Mouse (Mus musculus): ENCODE data around the gene Spry2.

Gene Spry2

DNA sequence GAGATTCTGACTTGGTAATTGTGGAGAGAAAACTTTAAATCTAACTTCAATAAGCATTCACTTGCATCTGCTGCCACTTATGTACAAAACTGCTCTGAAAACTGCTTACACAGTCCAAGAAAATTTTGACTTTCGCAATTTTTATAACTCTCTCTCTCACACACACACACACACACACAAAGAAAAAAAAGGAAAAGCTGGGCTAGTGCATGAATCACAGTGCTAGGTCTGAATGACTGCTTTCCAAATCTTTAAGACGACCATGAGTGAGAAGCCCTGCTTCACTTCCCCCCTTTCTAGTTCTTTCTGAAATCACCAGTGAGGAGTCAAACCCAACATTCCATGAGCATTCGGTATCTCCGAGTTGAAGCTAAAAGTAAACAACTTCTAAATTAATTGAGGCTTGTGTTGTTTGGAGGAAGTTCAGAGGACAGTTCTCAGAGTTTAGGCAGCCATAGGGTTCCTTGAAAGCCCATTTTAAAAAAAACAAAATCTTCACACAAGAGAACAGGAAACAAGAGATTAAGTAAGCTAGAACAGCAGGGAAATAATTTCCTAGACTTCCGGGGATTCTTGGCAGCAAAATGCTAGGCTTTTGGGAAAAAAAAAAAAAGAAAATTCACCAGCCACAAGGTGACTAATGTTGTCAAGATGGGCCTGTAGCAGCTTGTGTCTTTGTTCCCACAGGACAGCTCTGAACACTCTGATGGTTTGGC lies 5.9 kb downstream of the Spry2 start:
- DNase-seq = no peak

DNA sequence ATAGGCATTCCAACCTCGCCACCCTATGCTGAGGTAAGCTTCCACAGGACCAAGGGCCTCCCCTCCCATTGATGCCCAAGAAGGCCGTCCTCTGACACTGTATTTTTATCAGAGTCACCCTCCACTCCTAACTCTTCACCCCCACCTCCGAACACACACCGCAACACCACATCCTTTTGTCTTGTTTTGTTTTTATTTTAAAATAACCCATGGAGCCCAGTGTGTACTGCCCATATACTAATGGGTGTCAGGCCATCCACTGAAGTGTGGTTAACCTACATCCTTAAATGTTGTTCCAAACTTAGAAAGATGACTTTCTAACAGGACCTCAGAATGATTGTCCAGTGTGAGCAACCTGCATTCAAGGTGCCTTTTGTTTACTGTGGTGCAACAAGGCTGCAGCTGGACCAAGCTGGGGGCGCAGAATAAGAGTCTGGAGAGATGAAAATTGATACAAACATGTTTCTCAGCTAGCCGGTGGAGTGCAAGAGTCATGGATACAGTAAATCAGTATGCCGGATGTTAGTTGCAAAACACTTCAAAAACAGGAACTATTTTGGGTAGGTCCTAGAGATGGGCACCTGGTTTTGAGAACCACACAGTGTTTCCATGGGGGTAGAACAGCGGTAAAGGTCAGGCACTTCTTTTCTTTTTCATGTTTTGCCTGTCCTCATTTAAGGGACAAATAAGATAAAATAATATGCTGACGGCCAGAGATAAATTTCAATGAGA lies 9.8 kb downstream of the Spry2 start:
- DNase-seq = no peak

GRCm38 (mm10) chr14:105885249-105885648 lies 11.4 kb downstream of the Spry2 start:
- no peak for DNase-seq

- DNase-seq = no peak
Measured at GRCm38 (mm10) chr14:105883215-105883614, 13.4 kb downstream of the Spry2 start.

DNA sequence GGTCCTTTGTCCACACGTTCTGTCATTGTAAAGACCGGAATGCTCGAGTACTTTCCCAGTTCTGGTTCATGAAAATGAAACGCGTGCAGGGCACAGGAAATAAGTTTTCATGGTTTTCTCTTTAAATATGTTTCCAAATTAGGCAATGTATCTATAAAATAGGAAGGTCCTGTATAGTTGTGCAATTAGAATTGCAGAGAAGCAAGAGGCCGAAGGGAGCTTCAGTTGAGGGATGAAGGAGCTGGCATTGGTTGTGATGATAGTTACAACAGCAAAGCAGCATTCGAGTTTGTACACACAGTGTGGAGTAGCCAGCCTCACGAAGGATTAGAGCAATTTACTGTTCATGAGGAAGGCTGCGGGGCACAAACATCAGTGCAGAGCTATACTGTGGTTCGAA lies 18.3 kb downstream of the Spry2 start:
- no peak for DNase-seq

DNA sequence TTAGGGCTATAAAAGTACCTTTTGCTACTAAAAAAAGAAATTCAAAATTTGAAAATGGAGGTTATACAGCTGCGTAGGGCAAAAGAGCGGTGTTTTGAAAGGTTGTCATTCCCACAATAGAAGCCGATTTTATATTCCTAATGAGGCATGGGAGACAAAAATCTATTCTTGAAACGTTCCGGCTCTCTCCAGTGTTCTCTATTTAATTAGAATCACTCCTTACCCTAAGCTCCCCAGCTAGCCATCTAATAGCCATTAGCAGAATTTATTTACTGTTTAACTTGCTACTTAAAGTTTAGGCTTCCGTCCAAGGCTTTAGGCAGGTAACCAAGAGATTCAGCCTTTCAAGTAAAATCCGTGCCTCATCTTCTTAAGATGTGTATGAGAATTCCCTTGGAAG lies 20.2 kb downstream of the Spry2 start:
- DNase-seq = no peak

GRCm38 (mm10) chr14:105870370-105870936 lies 26.2 kb downstream of the Spry2 start:
- no peak for DNase-seq

DNA sequence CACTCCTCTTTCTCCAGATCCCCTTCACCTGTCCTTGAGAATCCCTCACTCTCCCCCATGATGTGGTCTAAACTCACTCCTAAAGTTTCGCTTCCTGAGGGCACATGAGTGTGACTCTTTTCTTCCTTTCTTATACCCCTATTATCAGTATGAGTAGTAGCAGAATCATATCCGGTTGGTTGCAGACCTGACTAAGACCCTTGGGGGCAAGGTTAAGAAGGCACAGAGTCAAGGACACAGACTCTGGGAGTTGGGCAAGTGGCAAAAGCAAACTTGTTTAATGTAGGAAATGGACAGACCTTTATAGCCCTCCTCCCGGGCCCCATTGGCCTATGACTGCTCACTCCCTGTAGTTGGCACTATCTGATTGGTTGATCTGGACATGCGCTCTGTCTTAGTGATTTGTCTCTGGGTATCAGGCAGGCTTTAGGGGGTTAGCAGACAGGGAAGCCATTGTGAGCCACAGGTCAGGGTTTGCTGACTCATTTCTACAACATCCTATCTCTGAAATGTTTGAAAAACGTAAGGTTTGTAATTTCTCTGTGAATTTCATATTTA lies 31.2 kb downstream of the Spry2 start:
- no peak for DNase-seq

DNA sequence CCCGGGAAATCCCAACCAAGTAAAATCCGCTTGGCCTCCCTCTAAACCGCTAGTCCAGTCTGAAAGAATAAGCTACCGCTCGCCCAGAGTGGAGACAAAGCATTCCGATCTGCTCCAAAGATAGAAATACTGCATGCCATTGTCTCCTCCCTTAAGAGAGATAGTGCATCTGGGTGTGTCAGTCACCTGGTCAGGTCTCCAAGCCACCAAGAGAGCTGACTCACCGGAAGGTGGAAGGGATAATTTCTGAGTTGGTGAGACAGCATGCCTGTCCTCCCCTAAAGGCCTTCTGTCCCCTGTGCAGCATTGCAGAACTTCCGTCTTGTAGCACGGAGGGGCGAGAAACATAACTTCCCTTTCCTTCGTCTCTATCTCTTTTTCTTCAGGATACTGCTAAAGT lies 34.4 kb downstream of the Spry2 start:
- no peak for DNase-seq

DNA sequence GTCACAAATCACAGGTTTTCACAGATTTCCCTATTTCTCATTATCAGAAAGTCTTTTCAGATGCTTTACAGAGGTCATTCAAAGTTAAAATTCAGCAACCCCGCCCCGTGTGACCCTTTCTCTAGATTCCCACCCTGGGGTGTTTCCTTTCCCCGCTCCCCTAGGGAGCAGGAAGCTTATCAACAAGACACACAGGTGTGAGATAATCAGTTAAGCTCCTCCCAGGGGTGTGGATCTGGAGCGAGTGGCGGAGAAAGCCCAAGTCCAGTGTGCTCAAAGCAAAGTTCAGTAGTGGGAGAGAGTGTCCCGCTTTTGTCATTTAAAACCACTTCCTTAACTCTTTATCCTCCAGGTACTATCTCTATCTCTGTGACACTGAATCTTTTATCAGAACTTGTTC lies 35.7 kb downstream of the Spry2 start:
- no peak for DNase-seq

GRCm38 (mm10) chr14:105860276-105860675 lies 36.3 kb downstream of the Spry2 start:
- DNase-seq = no peak

- no peak for DNase-seq
Measured at GRCm38 (mm10) chr14:105859876-105860275, 36.7 kb downstream of the Spry2 start.

DNA sequence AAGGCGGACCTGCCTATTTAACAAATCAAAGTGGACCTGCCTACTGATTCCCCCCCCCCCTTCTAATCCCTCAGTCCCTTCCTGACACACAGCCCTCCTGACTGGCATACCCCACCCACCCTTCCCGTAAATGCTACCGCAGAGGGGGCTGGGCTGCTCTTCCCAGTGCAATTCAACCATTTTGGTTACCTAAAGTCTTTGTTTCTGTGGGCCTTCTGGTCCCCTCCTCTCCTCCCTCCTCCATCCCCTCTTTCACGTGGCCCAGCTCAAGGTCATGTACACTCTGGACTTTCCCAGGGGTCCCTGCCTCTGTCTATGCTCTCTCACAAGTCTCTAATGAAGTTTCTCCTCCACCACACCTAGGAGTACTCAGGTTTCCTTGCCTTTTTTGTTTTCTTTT lies 37.3 kb downstream of the Spry2 start:
- no peak for DNase-seq

DNA sequence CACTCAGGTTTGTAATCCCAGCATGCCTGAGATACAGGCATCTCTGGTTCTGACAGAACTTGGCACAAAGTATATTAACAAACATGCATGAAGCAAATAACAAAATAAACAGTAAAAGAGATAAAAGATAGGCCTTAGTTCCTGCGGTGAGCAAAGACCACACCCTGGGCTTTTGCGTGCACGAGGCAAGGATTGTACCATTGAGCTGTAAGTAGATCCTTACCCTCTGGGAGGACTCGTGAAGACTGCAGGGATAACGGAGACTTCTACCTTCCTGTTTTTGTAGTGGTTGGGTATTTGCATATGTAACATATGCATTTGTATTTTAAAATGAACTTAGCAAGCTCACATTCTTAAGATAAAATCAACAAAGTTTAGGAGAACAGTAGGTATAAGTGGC lies 37.7 kb downstream of the Spry2 start:
- DNase-seq = no peak

- no peak for DNase-seq
Measured at GRCm38 (mm10) chr14:105851359-105852067, 45.1 kb downstream of the Spry2 start.

Data from cerebellum, adult 18-20 months (tissue).